Mouse (Mus musculus) heart, embryonic 13.5 days (tissue): ENCODE measurements at regions not wholly inside any gene's neighbourhood (a gene's known extent, or its start where the extent isn't known, plus 50 kb on each side); places are given as distances from the start of the nearest gene placed in this dataset.

ENCODE experiments used
- ATAC-seq: fragments of 200-750 bp; cut with Nextera tagmentation; 2 replicates; pipeline ENCODE4 v1.8.0; 2017; ENCODE audit warnings: moderate TSS enrichment; ENCODE audit not compliant: insufficient number of reproducible peaks, low FRiP score, low TSS enrichment; ENCODE audit errors: extremely low read depth
- H3K27ac ChIP-seq: fragments of 300-500 bp; sonication (generic); replicated peaks from 2 replicates; pipeline ENCODE4 v1.5.1; 2015; ENCODE audit warnings: moderate library complexity, mild to moderate bottlenecking, inconsistent platforms
- H3K27me3 ChIP-seq: fragments of 300-500 bp; sonication (generic); replicated peaks from 2 replicates; pipeline ENCODE4 v1.6.1; 2015; ENCODE audit warnings: mild to moderate bottlenecking, inconsistent platforms
- H3K36me3 ChIP-seq: fragments of 300-500 bp; sonication (generic); 2 replicates; pipeline ENCODE4 v1.6.1; 2015; ENCODE audit warnings: mild to moderate bottlenecking, inconsistent platforms
- H3K4me1 ChIP-seq: fragments of 300-500 bp; sonication (generic); 2 replicates; pipeline ENCODE4 v1.6.1; 2015; ENCODE audit warnings: inconsistent platforms
- H3K4me2 ChIP-seq: fragments of 300-500 bp; sonication (generic); 2 replicates; pipeline ENCODE4 v1.6.1; 2015; ENCODE audit warnings: inconsistent platforms, mild to moderate bottlenecking, moderate library complexity
- H3K4me3 ChIP-seq: fragments of 300-500 bp; sonication (generic); 2 replicates; pipeline ENCODE4 v1.5.1; 2015; ENCODE audit warnings: moderate library complexity, mild to moderate bottlenecking, inconsistent platforms
- H3K9ac ChIP-seq: fragments of 300-500 bp; sonication (generic); 2 replicates; pipeline ENCODE4 v1.6.1; 2015; ENCODE audit warnings: inconsistent platforms, mild to moderate bottlenecking, moderate library complexity
- H3K9me3 ChIP-seq: fragments of 300-500 bp; sonication (generic); 2 replicates; pipeline ENCODE4 v1.6.1; 2016; ENCODE audit warnings: inconsistent platforms
- WGBS: fragments of 180-500 bp; shearing (Covaris S2); methylation state at CpG from one replicate; pipeline ENCODE4 v1.1.7; 2015; ENCODE audit warnings: mixed read lengths; 5-methylcytosine and 5-hydroxymethylcytosine counted together

DNA sequence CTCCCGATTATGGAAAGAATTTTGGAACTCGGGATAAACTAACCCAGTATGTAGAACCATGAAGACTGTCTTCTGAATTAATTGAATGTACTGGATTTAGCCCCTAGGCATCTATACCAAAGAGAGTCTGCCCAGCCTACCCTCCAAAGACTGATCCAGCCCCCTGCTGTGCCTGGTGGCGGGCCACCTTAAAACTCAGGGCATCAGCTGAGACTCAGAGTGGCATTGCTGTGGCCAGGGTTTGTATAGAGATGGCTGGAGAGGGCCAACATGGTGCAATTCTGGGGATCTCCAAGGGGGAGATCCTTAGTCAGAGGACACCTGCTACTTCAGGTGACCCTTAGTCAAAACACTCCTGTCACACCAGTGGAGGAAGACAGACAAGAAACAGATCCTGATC is 58.6 kb upstream of the Ppara start:
- Histone ChIP-seq H3K36me3 (peaks cover 24% of the 10 kb centered on the region), H3K27me3 (peaks cover 49% of the 10 kb centered on the region)

DNA sequence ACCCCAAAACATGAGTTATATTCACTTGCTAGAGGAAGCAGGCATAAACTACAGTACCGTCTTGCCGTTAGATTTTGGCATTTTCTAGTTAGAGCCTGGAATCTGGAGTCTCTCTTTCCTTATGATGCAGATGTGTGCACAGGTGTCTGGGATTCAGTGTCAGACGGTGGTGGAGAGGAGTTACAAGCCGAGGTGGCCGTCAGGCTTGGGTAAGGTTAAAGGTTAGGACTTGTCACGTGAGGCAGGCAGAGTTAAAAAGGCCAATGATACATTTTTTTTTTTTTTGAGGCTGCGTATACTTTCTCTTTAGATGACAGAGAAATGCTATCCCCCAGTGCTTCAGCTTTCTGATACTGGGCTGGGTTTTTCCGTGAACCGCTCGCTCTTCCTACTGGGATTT is 57.9 kb upstream of the Ppara start:
- peaks cover 49% of the 10 kb centered on the region for H3K27me3 ChIP-seq
- no peak overlapping the region for H3K4me3 ChIP-seq
- 75% methylated on average over 10 of the region's 10 CpGs for WGBS
- H3K4me2 ChIP-seq = no peak overlapping the region
- H3K9me3 ChIP-seq = no peaks in the 10 kb centered on the region
- no peak overlapping the region for H3K27ac ChIP-seq
- H3K36me3 ChIP-seq = peaks cover 24% of the 10 kb centered on the region
- ATAC-seq = no peak
- H3K4me1 ChIP-seq = peaks cover 55% of the 10 kb centered on the region
- no peak overlapping the region for H3K9ac ChIP-seq

More for the DNA sequence above, 58.6 kb upstream of the Ppara start:
- Histone ChIP-seq H3K9ac (no peak overlapping the region), H3K9me3 (no peaks in the 10 kb centered on the region), H3K4me2 (no peak overlapping the region), H3K4me3 (no peak overlapping the region), H3K4me1 (peaks cover 55% of the 10 kb centered on the region), H3K27ac (no peak overlapping the region)
- ATAC-seq = no peak
- 77% methylated on average over 3 of the region's 3 CpGs for WGBS

- no peak overlapping the region for H3K27ac ChIP-seq
- H3K9ac ChIP-seq = 0 out of 2 replicates have a peak overlapping the region, but pooled peaks have one; percentile 24
- peaks cover 24% of the 10 kb centered on the region for H3K36me3 ChIP-seq
- 78% methylated on average over 6 of the region's 6 CpGs for WGBS
- no peak overlapping the region for H3K4me2 ChIP-seq
- no peak for ATAC-seq
- H3K4me3 ChIP-seq = no peak overlapping the region
- H3K9me3 ChIP-seq = no peaks in the 10 kb centered on the region
- peaks cover 54% of the 10 kb centered on the region for H3K4me1 ChIP-seq
- H3K27me3 ChIP-seq = peaks cover 48% of the 10 kb centered on the region
Observed at GRCm38 (mm10) chr15:85677381-85677780, 57.4 kb upstream of the Ppara start.

DNA sequence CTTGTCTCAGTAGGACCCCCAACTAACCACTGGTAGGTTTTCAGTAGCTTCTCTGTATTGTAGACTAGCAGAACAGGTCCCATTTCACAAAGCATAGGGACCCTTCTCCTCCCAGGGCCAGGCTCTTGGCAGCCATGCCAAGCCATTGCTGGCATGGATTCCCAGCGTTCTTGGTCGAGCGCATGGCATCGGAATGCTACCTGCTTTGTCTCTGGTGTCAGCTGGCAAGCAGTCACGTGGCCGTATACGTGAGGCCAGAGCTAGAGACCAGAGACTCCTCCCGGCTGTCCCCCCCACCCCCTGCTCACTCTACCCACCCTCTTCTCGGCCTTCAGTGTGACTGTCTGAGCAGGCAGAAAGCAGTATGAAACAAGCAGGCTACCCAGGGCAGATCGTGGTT is 56.9 kb upstream of the Ppara start:
- 74% methylated on average over 10 of the region's 10 CpGs for WGBS
- Histone ChIP-seq H3K4me2 (no peak overlapping the region), H3K4me3 (no peak overlapping the region), H3K9me3 (no peaks in the 10 kb centered on the region), H3K4me1 (peaks cover 50% of the 10 kb centered on the region), H3K27ac (no peak overlapping the region), H3K27me3 (peaks cover 44% of the 10 kb centered on the region), H3K9ac (0 out of 2 replicates have a peak overlapping the region, but pooled peaks have one; percentile 17), H3K36me3 (peaks cover 25% of the 10 kb centered on the region)
- ATAC-seq = no peak

DNA sequence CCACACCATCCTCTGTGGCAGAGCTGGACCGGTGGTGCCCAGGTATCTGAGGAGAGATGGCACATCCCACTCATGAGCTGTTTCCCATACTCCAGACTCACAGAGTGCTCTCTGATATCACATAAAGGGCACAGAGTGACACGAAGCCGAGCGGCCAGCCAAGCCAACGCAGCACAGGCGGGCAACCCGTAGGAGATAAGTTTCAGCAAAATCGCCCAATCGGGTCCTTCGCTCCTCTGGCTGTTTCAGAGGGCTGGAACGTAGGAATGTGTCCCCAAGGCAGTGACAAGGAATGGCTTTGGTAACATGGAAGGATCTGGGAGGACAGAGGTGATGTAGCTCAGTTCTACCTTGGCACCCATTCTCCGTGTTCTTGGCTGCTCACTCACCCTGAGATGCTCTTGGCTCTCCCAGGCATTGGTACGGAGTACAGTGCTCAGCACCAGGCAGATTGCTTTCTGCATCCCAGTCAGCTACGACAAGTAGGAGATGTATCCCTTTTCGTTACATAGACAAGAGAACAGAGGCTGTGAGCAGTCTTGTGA is 56.4 kb upstream of the Ppara start:
- Histone ChIP-seq H3K4me2 (no peak overlapping the region), H3K36me3 (peaks cover 30% of the 10 kb centered on the region), H3K27ac (no peak overlapping the region; the same call in 1 of the 2 replicates), H3K27me3 (peaks cover 40% of the 10 kb centered on the region), H3K9ac (0 out of 2 replicates have a peak overlapping the region, but pooled peaks have one; percentile 17), H3K4me3 (no peak overlapping the region), H3K4me1 (peaks cover 47% of the 10 kb centered on the region), H3K9me3 (no peaks in the 10 kb centered on the region)
- ATAC-seq = no peak
- 75% methylated on average over 15 of the region's 15 CpGs for WGBS

DNA sequence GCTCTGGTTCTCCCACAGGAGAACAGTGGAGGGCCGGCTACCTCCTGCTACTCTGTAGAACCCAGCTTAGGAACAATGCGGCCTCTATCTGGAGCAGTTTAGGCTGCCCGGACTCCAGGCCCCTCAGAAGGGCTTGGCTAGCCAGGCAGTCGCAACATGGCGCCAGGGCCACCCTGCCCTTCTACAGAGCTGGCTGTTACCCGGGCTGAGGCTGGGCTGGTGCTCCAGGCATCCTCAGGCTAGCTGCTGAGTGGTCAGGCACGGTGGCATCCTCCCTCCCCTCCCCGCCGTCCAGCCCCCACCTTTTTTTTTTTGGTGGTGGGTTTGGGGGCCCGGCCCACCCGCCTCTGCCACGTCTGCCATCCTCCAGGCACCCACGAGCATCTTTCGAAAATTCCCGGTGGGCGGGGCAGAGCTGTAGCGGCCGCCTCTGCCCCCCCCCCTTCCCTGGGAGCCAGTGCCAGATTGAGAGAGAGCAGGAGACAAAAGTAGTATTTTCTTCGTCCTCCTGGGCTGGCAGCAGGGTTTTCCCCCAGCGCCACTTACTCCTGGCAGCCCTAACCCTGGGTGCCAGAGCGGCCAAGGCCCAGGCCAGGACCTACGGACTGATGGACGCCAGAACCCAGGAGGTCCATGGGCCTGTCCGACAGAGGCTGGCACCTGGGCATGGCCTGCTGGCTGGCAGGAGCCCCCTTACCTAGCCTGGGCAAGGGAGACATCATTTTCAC is 55.6 kb upstream of the Ppara start:
- H3K9me3 ChIP-seq = no peaks in the 10 kb centered on the region
- H3K36me3 ChIP-seq = peaks cover 30% of the 10 kb centered on the region
- ATAC-seq = no peak
- peaks cover 33% of the 10 kb centered on the region for H3K27me3 ChIP-seq
- H3K27ac ChIP-seq = peak overlapping the region; percentile 32; the same call in 1 of the 2 replicates
- H3K4me3 ChIP-seq = no peak overlapping the region
- H3K4me2 ChIP-seq = no peak overlapping the region
- 78% methylated on average over 22 of the region's 24 CpGs for WGBS
- H3K4me1 ChIP-seq = peaks cover 40% of the 10 kb centered on the region
- no peak overlapping the region for H3K9ac ChIP-seq

DNA sequence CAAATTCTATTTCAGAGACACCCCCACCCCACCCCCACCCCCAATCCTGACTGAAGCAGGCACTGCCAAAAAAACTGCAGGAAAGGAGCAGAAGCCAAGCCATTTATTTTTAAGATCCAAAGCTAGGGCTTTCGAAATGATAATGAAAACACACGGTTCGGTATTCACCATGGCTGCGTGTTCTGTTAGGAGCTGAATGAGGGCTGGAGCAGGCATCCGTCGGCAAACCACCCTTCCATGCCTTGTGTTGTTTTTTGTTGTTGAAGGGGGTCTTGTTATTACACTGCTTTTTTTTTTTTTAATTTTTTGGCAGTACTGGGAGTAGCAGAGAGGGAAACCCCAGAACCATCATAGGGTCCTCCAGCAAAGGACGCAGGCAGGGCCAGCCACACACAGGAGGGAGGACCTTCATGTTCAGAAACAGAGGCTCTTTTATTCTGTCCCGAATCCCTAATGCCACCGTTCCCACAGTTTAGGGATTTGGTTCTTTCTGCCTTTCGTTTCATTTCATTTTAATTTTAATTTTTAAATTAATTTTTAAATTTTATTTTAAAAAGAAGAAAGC is 54.8 kb upstream of the Ppara start:
- no peak overlapping the region for H3K4me3 ChIP-seq
- no peak overlapping the region for H3K9ac ChIP-seq
- H3K9me3 ChIP-seq = no peaks in the 10 kb centered on the region
- H3K4me2 ChIP-seq = no peak overlapping the region
- ATAC-seq = no peak
- peaks cover 26% of the 10 kb centered on the region for H3K27me3 ChIP-seq
- peaks cover 35% of the 10 kb centered on the region for H3K36me3 ChIP-seq
- H3K27ac ChIP-seq = peak overlapping the region; percentile 32; the same call in 1 of the 2 replicates
- 80% methylated on average over 10 of the region's 10 CpGs for WGBS
- H3K4me1 ChIP-seq = peaks cover 36% of the 10 kb centered on the region

DNA sequence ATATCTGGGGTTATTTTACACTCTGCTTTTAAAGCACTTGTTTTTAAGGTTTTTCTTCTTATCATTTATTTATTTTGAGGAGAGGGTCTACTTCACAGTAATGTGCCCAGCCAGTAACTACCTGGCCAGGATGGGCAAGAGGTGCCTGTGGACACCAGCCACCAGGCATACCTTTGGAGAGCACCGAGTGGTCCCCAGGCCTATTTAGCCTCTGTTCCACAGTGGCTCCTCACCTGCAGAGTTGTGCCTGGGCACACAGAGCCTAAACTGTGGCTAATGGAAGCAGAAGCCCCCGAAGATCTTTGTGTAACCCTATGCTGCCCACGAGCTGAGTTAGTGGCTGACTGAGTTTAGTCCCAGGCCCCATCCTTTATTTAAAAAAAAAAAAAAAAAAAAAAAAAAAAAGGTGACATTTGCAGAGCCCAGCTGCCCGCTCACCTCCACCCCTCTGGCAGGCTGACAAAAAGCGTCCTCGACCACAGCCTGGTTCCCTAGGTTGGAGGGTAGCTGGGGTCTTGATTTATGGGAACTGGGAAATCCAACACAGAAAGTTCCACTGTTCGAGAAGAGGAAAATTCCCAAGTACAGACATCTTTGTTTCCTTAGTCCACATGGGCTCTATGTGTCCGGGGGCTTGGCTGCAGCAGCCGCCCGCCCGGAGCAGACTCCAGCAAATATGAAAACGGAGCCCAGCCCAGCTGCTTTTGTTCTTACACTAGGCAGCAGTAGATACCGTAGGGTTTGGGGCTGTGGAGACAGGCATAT is 54.1 kb upstream of the Ppara start:
- no peak overlapping the region for H3K4me3 ChIP-seq
- H3K4me1 ChIP-seq = peaks cover 36% of the 10 kb centered on the region
- H3K4me2 ChIP-seq = peak overlapping the region; percentile 2; the same call in 1 of the 2 replicates
- no peak overlapping the region for H3K9ac ChIP-seq
- peaks cover 35% of the 10 kb centered on the region for H3K36me3 ChIP-seq
- 0 out of 2 replicates have a peak overlapping the region, but pooled peaks have one; percentile 10 for H3K27ac ChIP-seq
- 52% methylated on average over 13 of the region's 13 CpGs for WGBS
- H3K9me3 ChIP-seq = no peaks in the 10 kb centered on the region
- no peak for ATAC-seq
- H3K27me3 ChIP-seq = peaks cover 21% of the 10 kb centered on the region

- peaks cover 40% of the 10 kb centered on the region for H3K4me1 ChIP-seq
- no peak overlapping the region for H3K4me2 ChIP-seq
- H3K36me3 ChIP-seq = peaks cover 27% of the 10 kb centered on the region
- H3K9me3 ChIP-seq = no peaks in the 10 kb centered on the region
- ATAC-seq = no peak
- no peak overlapping the region for H3K4me3 ChIP-seq
- H3K27ac ChIP-seq = no peak overlapping the region
- peaks cover 11% of the 10 kb centered on the region for H3K27me3 ChIP-seq
- H3K9ac ChIP-seq = no peak overlapping the region
- WGBS = 84% methylated on average over 12 of the region's 12 CpGs
Observed at GRCm38 (mm10) chr15:85682116-85682515, 52.7 kb upstream of the Ppara start.

DNA sequence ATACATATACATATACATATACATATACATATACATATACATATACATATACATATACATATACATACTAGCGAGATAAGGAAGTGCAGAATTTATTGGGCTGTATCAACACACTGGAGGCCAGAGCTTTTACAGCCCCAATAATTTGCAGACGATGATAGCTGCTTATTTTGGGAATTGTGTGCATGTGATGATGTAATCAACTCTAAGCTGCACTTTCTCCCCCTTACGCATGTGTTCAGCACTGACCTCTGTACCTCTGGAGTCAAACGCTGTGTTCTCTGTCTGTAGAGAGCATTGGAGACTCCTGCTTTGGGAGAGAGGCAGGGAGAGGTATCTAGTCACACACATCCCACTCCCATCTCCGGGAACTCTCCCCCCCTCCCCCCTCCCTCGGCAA is 52.0 kb upstream of the Ppara start:
- WGBS = 58% methylated on average over 6 of the region's 6 CpGs
- no peak overlapping the region for H3K27ac ChIP-seq
- H3K36me3 ChIP-seq = peaks cover 27% of the 10 kb centered on the region
- H3K4me1 ChIP-seq = peaks cover 46% of the 10 kb centered on the region
- H3K9me3 ChIP-seq = no peaks in the 10 kb centered on the region
- no peak overlapping the region for H3K4me3 ChIP-seq
- H3K9ac ChIP-seq = no peak overlapping the region
- no peak for ATAC-seq
- no peak overlapping the region for H3K4me2 ChIP-seq
- H3K27me3 ChIP-seq = peaks cover 11% of the 10 kb centered on the region

DNA sequence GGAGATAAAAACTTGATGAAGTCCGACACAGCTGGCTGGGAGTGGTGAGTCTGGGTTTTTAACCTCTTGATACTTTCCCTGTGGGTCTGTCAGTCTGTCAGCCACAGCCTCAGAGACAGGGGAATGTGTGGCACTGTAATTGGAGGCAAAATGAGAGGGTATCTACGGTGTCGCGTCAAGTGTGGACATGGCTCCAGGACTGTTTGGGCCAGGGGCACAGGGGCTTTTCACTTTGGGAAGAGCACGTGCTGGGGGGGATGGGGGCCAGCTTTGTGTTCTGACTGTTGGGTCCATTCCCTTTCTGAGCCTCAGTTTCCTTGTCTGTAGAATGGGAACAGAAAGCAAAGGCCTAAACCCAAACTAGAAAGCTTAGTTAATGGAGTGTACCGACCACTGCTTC is 51.5 kb upstream of the Ppara start:
- Histone ChIP-seq H3K36me3 (peaks cover 27% of the 10 kb centered on the region), H3K9ac (no peak overlapping the region), H3K27me3 (peaks cover 6% of the 10 kb centered on the region), H3K4me2 (no peak overlapping the region), H3K9me3 (no peaks in the 10 kb centered on the region), H3K27ac (no peak overlapping the region), H3K4me1 (peaks cover 46% of the 10 kb centered on the region), H3K4me3 (no peak overlapping the region)
- no peak for ATAC-seq
- WGBS = 78% methylated on average over 6 of the region's 6 CpGs
